Mouse (Mus musculus): ENCODE measurements at regions not wholly inside any gene's neighbourhood (a gene's known extent, or its start where the extent isn't known, plus 50 kb on each side); places are given as distances from the start of the nearest gene placed in this dataset.

DNA sequence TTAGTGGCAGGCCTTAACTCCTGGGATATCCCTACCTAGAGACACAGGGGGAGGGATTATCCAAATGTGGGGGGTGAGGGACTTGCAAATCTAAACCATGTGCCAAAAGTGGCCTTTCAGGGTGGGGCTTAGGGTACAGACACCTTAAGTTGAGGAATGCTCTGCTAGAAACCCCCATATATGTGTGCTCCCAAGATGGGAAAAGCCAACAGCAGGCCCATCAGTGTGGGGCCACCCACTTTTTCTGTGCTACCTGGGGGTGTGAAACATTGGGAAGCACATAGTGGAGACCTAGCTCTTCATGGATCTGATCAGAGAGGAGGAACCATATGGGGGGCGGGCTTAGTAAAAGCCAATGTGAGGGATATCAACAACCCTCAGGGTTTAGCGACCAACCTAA is 55.0 kb upstream of the Hephl1 start:
- no peaks in the 10 kb centered on the region for H3K9me3 ChIP-seq (ENCODE audit: control insufficient read depth, insufficient read depth, low read depth, low read length)
- no peak overlapping the region for H3K4me3 ChIP-seq (ENCODE audit: insufficient read depth in 1 of 2, low read depth in 1 of 2, low read length in 2 of 2, poor library complexity in 1 of 2, severe bottlenecking in 1 of 2)
- TF ChIP-seq CHD2 (IDR thresholded peaks at IDR 0.05; ENCODE audit: low read depth, low read length), result no peak
- TF ChIP-seq MAFK (IDR thresholded peaks at IDR 0.05; ENCODE audit: insufficient read depth, low read depth, low read length), result no peak
- TF ChIP-seq ZC3H11A (IDR thresholded peaks at IDR 0.05; ENCODE audit: borderline replicate concordance, low read depth, low read length), result no peak
- no peak for TF ChIP-seq HCFC1 (IDR thresholded peaks at IDR 0.05; ENCODE audit: borderline replicate concordance, insufficient read depth, low read length)
- no peak for TF ChIP-seq ZNF384 (IDR thresholded peaks at IDR 0.05; ENCODE audit: low read depth, low read length)
- H3K27ac ChIP-seq (ENCODE audit: insufficient read depth, low read depth, low read length, poor library complexity, severe bottlenecking), result no peak overlapping the region
- in situ Hi-C loops (cut with MboI; ENCODE audit: low sequenced_read_pairs in 2 of 2, unreplicated experiment in 2 of 2), result no loop called here
- no peak for DNase-seq (ENCODE audit: low read depth, low spot score)
- H3K36me3 ChIP-seq (ENCODE audit: control insufficient read depth, insufficient read depth, low read length, poor library complexity, severe bottlenecking), result no peaks in the 10 kb centered on the region
- no peak overlapping the region for H3K9ac ChIP-seq (ENCODE audit: insufficient read depth, low read depth, low read length, poor library complexity, severe bottlenecking)
- H3K4me1 ChIP-seq (ENCODE audit: control insufficient read depth in 2 of 2, insufficient read depth in 2 of 2, low read length in 2 of 2, poor library complexity in 1 of 2), result peaks cover 2% of the 10 kb centered on the region in 2 experiments; a peak in 1 of 4 replicates

DNA sequence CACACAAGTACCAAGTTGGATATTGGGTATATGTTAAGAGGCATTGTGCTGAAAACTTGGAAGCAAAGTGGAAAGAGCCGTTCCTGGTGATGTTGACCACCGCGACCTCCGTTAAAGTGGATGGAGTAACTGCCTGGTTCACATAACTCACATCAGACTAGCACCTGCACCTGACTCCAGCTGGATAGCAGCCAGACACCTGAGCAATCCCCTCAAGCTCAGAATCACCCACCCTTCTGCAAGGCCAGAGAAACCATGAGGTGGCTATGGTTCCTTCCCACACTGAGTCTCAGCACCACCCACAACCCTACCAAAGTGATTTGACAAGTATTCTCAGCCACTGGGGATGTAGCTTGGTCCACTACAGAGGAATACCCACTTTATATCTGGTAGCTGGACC is 54.6 kb upstream of the Hephl1 start:
- Histone ChIP-seq H3K9ac (ENCODE audit: insufficient read depth, low read depth, low read length, poor library complexity, severe bottlenecking) (no peak overlapping the region), H3K9me3 (ENCODE audit: control insufficient read depth, insufficient read depth, low read depth, low read length) (no peaks in the 10 kb centered on the region), H3K27ac (ENCODE audit: insufficient read depth, low read depth, low read length, poor library complexity, severe bottlenecking) (no peak overlapping the region), H3K4me1 (ENCODE audit: control insufficient read depth in 2 of 2, insufficient read depth in 2 of 2, low read length in 2 of 2, poor library complexity in 1 of 2) (peaks cover 2% of the 10 kb centered on the region in 2 experiments; a peak in 1 of 4 replicates), H3K4me3 (ENCODE audit: insufficient read depth in 1 of 2, low read depth in 1 of 2, low read length in 2 of 2, poor library complexity in 1 of 2, severe bottlenecking in 1 of 2) (no peak overlapping the region), H3K36me3 (ENCODE audit: control insufficient read depth, insufficient read depth, low read length, poor library complexity, severe bottlenecking) (no peaks in the 10 kb centered on the region)
- TF ChIP-seq HCFC1 (IDR thresholded peaks at IDR 0.05; ENCODE audit: borderline replicate concordance, insufficient read depth, low read length), result no peak
- no peak for DNase-seq (ENCODE audit: low read depth, low spot score)
- in situ Hi-C loops (cut with MboI; ENCODE audit: low sequenced_read_pairs in 2 of 2, unreplicated experiment in 2 of 2), result no loop called here

Data from ES-E14 (cell line).